Mouse (Mus musculus): ENCODE measurements around the gene Fbxo28. TPM values are rescaled to one million over a fixed set of nuclear protein-coding genes. Genes with fewer than 3 reads are reported as not detected.

Gene Fbxo28
- polyA plus RNA-seq, 1 experiment from 2014 or later = 4.1 TPM

- Histone ChIP-seq H3K9me3 (replicated peaks; ENCODE audit: control insufficient read depth, low read length) (no peaks in the 10 kb centered on the region), H3K27ac (ENCODE audit: low read length) (no peak overlapping the region), H3K36me3 (ENCODE audit: control insufficient read depth, insufficient read depth) (no peaks in the 10 kb centered on the region), H3K27me3 (ENCODE audit: control insufficient read depth, insufficient read depth, low read depth, low read length) (no peaks in the 10 kb centered on the region), H3K4me1 (ENCODE audit: control insufficient read depth, low read depth, low read length) (no peaks in the 10 kb centered on the region), H3K4me3 (ENCODE audit: low read depth, low read length) (no peak overlapping the region), H3K4me2 (ENCODE audit: low read depth, low read length) (no peak overlapping the region), H3K9ac (ENCODE audit: low read depth, low read length) (no peak overlapping the region)
- WGBS (ENCODE audit: insufficient replicate concordance) = 65% methylated on average over 11 of the region's 11 CpGs
- ATAC-seq (ENCODE audit: low read depth) = no peak
These were observed 13.2 kb upstream of the Fbxo28 start for GRCm38 (mm10) chr1:182354504-182355147.

GRCm38 (mm10) chr1:182349557-182349956 lies 8.1 kb upstream of the Fbxo28 start:
- Histone ChIP-seq H3K27ac (ENCODE audit: low read length) (no peak overlapping the region), H3K27me3 (ENCODE audit: control insufficient read depth, insufficient read depth, low read depth, low read length) (no peaks in the 10 kb centered on the region), H3K36me3 (ENCODE audit: control insufficient read depth, insufficient read depth) (no peaks in the 10 kb centered on the region), H3K4me1 (ENCODE audit: control insufficient read depth, low read depth, low read length) (no peaks in the 10 kb centered on the region), H3K9me3 (replicated peaks; ENCODE audit: control insufficient read depth, low read length) (no peaks in the 10 kb centered on the region), H3K9ac (ENCODE audit: low read depth, low read length) (no peak overlapping the region), H3K4me3 (ENCODE audit: low read depth, low read length) (no peak overlapping the region), H3K4me2 (ENCODE audit: low read depth, low read length) (no peak overlapping the region)
- no peak for ATAC-seq (ENCODE audit: low read depth)
- WGBS (ENCODE audit: insufficient replicate concordance) = 38% methylated on average over 6 of the region's 6 CpGs

GRCm38 (mm10) chr1:182346491-182346890 lies 5.1 kb upstream of the Fbxo28 start:
- Histone ChIP-seq H3K4me1 (ENCODE audit: control insufficient read depth, low read depth, low read length) (no peaks in the 10 kb centered on the region; the same call in 1 of the 2 replicates), H3K36me3 (ENCODE audit: control insufficient read depth, insufficient read depth) (no peaks in the 10 kb centered on the region), H3K4me2 (ENCODE audit: low read depth, low read length) (no peak overlapping the region), H3K27me3 (ENCODE audit: control insufficient read depth, insufficient read depth, low read depth, low read length) (no peaks in the 10 kb centered on the region), H3K9ac (ENCODE audit: low read depth, low read length) (no peak overlapping the region), H3K4me3 (ENCODE audit: low read depth, low read length) (no peak overlapping the region), H3K9me3 (replicated peaks; ENCODE audit: control insufficient read depth, low read length) (no peaks in the 10 kb centered on the region), H3K27ac (ENCODE audit: low read length) (no peak overlapping the region)
- 44% methylated on average over 5 of the region's 5 CpGs for WGBS (ENCODE audit: insufficient replicate concordance)
- no peak for ATAC-seq (ENCODE audit: low read depth)

DNA sequence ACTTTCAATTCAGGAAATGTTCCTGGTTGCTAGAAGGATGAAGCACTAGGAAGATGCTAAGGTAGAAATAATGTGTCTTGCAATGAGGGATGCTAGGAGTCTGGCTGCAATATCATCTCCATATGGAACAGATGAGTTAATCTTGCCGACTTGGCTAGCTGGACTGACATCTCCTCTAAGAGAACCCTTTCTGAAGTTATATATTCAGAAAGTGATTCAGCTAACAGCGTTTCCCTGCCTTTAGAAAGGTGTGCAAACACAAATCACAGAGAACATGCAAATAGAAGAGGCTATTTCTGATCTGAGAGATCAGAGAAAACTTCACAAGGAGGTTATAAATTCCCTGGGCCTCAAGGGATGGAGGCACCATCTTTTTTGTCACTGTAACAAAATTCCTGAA lies 4.4 kb upstream of the Fbxo28 start:
- Histone ChIP-seq H3K9me3 (replicated peaks; ENCODE audit: control insufficient read depth, low read length) (no peaks in the 10 kb centered on the region), H3K36me3 (ENCODE audit: control insufficient read depth, insufficient read depth) (no peaks in the 10 kb centered on the region), H3K27me3 (ENCODE audit: control insufficient read depth, insufficient read depth, low read depth, low read length) (no peaks in the 10 kb centered on the region), H3K4me2 (ENCODE audit: low read depth, low read length) (no peak overlapping the region), H3K27ac (ENCODE audit: low read length) (no peak overlapping the region), H3K4me1 (ENCODE audit: control insufficient read depth, low read depth, low read length) (no peaks in the 10 kb centered on the region; the same call in 1 of the 2 replicates), H3K4me3 (ENCODE audit: low read depth, low read length) (no peak overlapping the region), H3K9ac (ENCODE audit: low read depth, low read length) (no peak overlapping the region)
- no peak for ATAC-seq (ENCODE audit: low read depth)
- 44% methylated on average over 2 of the region's 2 CpGs for WGBS (ENCODE audit: insufficient replicate concordance)

- Histone ChIP-seq H3K4me3 (ENCODE audit: low read depth, low read length) (peak overlapping the region; percentile 98), H3K27me3 (ENCODE audit: control insufficient read depth, insufficient read depth, low read depth, low read length) (no peaks in the 10 kb centered on the region), H3K4me1 (ENCODE audit: control insufficient read depth, low read depth, low read length) (peaks cover 12% of the 10 kb centered on the region), H3K9ac (ENCODE audit: low read depth, low read length) (peak overlapping the region; percentile 98), H3K27ac (ENCODE audit: low read length) (no peak overlapping the region), H3K4me2 (ENCODE audit: low read depth, low read length) (peak overlapping the region; percentile 85), H3K9me3 (replicated peaks; ENCODE audit: control insufficient read depth, low read length) (no peaks in the 10 kb centered on the region), H3K36me3 (ENCODE audit: control insufficient read depth, insufficient read depth) (no peaks in the 10 kb centered on the region)
- WGBS (ENCODE audit: insufficient replicate concordance) = 29% methylated on average over 6 of the region's 6 CpGs
- ATAC-seq (ENCODE audit: low read depth) = no peak
These were observed 564 bp upstream of the Fbxo28 start for GRCm38 (mm10) chr1:182341993-182342392.

DNA sequence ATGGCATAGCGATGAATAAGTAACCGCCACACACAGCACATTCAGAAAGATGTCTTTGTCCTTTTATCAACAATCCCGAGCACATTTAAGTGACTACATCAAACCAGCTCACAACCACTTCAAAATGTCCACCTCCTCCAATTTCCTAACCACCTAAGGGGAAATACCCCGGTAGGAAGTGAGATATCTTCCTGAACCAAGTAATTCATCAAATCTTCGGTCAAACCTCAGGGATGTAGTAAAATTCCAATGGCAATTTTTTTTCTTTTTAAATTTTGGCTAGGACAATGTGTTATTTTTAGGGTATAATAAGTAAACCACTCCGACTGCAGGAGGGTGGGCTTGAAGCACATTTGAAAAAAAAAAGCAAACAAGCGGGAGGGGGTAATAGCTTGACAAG lies 1.1 kb downstream of the Fbxo28 start:
- peak overlapping the region; percentile 98 for H3K4me3 ChIP-seq (ENCODE audit: low read depth, low read length)
- no peaks in the 10 kb centered on the region for H3K36me3 ChIP-seq (ENCODE audit: control insufficient read depth, insufficient read depth)
- peak overlapping the region; percentile 98 for H3K9ac ChIP-seq (ENCODE audit: low read depth, low read length)
- H3K4me1 ChIP-seq (ENCODE audit: control insufficient read depth, low read depth, low read length) = peaks cover 12% of the 10 kb centered on the region
- no peaks in the 10 kb centered on the region for H3K9me3 ChIP-seq (replicated peaks; ENCODE audit: control insufficient read depth, low read length)
- H3K27me3 ChIP-seq (ENCODE audit: control insufficient read depth, insufficient read depth, low read depth, low read length) = no peaks in the 10 kb centered on the region
- H3K27ac ChIP-seq (ENCODE audit: low read length) = no peak overlapping the region
- no peak for ATAC-seq (ENCODE audit: low read depth)
- H3K4me2 ChIP-seq (ENCODE audit: low read depth, low read length) = peak overlapping the region; percentile 85
- 32% methylated on average over 7 of the region's 7 CpGs for WGBS (ENCODE audit: insufficient replicate concordance)

DNA sequence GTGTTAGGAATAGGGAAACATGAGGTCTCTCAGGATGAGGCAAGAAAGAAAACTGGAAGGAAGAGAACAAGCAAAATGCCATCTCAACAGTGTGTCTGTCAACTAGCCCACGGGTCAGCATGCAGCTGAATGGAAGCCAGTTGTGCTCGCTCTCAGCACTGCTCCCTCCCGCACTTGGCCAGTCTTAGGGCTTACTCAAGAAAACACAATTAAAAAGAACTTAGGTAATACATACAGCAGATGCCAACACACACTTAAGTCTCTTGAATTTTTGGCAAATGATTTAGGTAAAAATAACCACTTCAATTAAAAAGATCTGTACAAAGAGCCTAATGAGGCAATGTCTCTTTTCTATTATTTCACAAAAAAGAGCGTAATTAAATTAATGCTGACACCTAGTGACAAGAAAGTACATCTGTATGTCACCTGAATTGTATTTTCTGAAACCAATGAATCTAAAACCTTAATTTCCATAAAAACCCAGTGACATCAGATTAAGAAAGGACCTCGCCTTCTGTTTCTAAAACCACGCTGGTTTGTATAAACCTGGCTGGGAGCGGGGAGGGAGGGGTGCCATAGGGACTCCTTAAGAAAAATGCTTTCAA lies 2.4 kb downstream of the Fbxo28 start:
- H3K4me3 ChIP-seq (ENCODE audit: low read depth, low read length) = no peak overlapping the region
- WGBS (ENCODE audit: insufficient replicate concordance) = 68% methylated on average over 7 of the region's 7 CpGs
- ATAC-seq (ENCODE audit: low read depth) = no peak
- H3K27me3 ChIP-seq (ENCODE audit: control insufficient read depth, insufficient read depth, low read depth, low read length) = no peaks in the 10 kb centered on the region
- no peak overlapping the region for H3K27ac ChIP-seq (ENCODE audit: low read length)
- no peak overlapping the region for H3K9ac ChIP-seq (ENCODE audit: low read depth, low read length)
- H3K36me3 ChIP-seq (ENCODE audit: control insufficient read depth, insufficient read depth) = no peaks in the 10 kb centered on the region
- peaks cover 12% of the 10 kb centered on the region for H3K4me1 ChIP-seq (ENCODE audit: control insufficient read depth, low read depth, low read length)
- no peaks in the 10 kb centered on the region for H3K9me3 ChIP-seq (replicated peaks; ENCODE audit: control insufficient read depth, low read length)
- H3K4me2 ChIP-seq (ENCODE audit: low read depth, low read length) = peak overlapping the region; percentile 85; the same call in 1 of the 2 replicates

DNA sequence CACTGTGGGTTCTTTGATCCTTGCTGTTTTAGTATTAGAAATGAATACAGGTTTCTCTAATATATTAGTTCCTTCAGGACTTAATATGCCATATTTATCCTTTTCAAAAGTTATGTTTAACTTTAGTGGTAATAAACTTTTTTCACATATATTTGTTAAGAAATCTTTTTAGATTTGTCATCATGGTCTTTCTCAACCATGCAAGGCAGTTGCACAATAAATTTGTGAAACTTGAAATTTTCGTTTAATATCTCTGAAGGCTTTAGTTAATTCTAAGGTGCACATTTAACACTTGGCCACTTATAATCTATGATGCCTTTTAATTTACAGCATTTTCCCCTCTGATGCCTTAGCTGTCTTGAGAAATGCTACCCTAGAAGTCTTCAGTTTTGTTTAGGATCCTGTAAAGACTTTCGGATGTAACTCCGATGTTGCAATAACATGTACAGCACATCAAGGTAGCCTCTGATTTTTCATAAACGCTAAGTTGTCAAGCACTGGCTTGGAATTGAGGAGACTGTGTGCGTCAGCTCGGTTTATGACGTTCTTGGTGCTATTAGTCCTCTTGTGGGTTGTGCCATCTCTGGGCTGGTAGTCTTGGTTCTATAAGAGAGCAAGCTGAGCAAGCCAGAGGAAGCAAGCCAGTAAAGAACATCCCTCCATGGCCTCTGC lies 7.5 kb downstream of the Fbxo28 start:
- ATAC-seq (ENCODE audit: low read depth) = no peak
- no peaks in the 10 kb centered on the region; the same call in 1 of the 2 replicates for H3K4me1 ChIP-seq (ENCODE audit: control insufficient read depth, low read depth, low read length)
- H3K4me3 ChIP-seq (ENCODE audit: low read depth, low read length) = no peak overlapping the region
- no peaks in the 10 kb centered on the region for H3K27me3 ChIP-seq (ENCODE audit: control insufficient read depth, insufficient read depth, low read depth, low read length)
- 79% methylated on average over 7 of the region's 7 CpGs for WGBS (ENCODE audit: insufficient replicate concordance)
- no peak overlapping the region for H3K27ac ChIP-seq (ENCODE audit: low read length)
- H3K9me3 ChIP-seq (replicated peaks; ENCODE audit: control insufficient read depth, low read length) = no peaks in the 10 kb centered on the region
- H3K4me2 ChIP-seq (ENCODE audit: low read depth, low read length) = no peak overlapping the region
- no peak overlapping the region for H3K9ac ChIP-seq (ENCODE audit: low read depth, low read length)
- peaks cover 3% of the 10 kb centered on the region; the same call in 1 of the 2 replicates for H3K36me3 ChIP-seq (ENCODE audit: control insufficient read depth, insufficient read depth)
